Mouse (Mus musculus): ENCODE data around the gene Col15a1. TPM values are rescaled to one million over a fixed set of nuclear protein-coding genes. Genes with fewer than 3 reads are reported as not detected.

Col15a1 gene
- polyA plus RNA-seq, 1 experiment from 2014 or later = 3.4 TPM

DNA sequence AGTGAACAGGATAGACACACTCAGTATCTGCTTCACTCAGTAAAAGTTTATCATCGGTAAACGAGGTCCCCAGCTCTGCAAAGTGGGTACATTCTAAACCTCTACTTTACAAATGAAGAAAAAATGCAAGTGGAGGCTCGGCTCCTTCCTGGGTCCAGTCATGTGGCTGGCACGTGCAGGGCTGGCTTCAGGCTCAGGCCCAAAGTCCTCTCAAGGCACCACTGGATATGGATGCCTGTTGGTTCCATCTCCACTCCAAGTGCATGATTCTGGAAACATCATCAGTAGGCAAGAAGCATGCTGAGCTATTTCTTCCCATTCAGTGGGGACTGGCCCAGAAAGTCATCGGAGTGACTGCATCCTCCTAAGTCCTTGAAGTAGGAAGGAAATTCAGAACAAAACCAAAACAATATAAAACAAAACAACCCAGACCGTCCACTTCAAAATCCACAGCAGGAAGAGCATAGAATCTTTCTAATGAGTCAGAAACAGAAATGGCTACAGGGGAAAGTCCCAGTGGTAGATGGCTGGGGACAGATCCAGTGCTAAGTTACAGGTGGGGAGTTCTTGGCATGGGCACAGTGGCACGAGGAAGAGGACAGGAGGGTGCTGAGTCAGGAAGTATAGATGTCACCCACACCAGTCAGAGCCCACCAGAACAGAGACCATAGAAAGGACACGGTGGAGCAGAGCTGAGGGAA lies 105.9 kb downstream of the Col15a1 start:
- H3K27ac ChIP-seq (replicated peaks) = no peak overlapping the region
- no peaks in the 10 kb centered on the region for H3K4me1 ChIP-seq
- H3K4me3 ChIP-seq = no peak overlapping the region
- no peaks in the 10 kb centered on the region for H3K36me3 ChIP-seq
- H3K4me2 ChIP-seq (replicated peaks) = no peak overlapping the region
- H3K9ac ChIP-seq (replicated peaks) = no peak overlapping the region
- H3K27me3 ChIP-seq = no peaks in the 10 kb centered on the region
- WGBS = 84% methylated on average over 8 of the region's 8 CpGs
- H3K9me3 ChIP-seq = no peaks in the 10 kb centered on the region
- ATAC-seq (ENCODE audit: low FRiP score, low read depth) = no peak

- no peak for ATAC-seq (ENCODE audit: low FRiP score, low read depth)
- Histone ChIP-seq H3K9me3 (no peaks in the 10 kb centered on the region), H3K4me3 (no peak overlapping the region), H3K36me3 (no peaks in the 10 kb centered on the region), H3K9ac (replicated peaks) (no peak overlapping the region), H3K4me1 (no peaks in the 10 kb centered on the region), H3K27ac (replicated peaks) (no peak overlapping the region), H3K27me3 (no peaks in the 10 kb centered on the region), H3K4me2 (replicated peaks) (no peak overlapping the region)
- WGBS = 74% methylated on average over 2 of the region's 2 CpGs
Measured at GRCm38 (mm10) chr4:47315458-47315857, 107.5 kb downstream of the Col15a1 start.

GRCm38 (mm10) chr4:47316432-47316831 lies 108.5 kb downstream of the Col15a1 start:
- H3K9me3 ChIP-seq = no peaks in the 10 kb centered on the region
- H3K27ac ChIP-seq (replicated peaks) = no peak overlapping the region
- H3K4me3 ChIP-seq = no peak overlapping the region
- H3K4me2 ChIP-seq (replicated peaks) = no peak overlapping the region
- WGBS = 84% methylated on average over 6 of the region's 6 CpGs
- H3K4me1 ChIP-seq = no peaks in the 10 kb centered on the region
- no peaks in the 10 kb centered on the region for H3K36me3 ChIP-seq
- no peaks in the 10 kb centered on the region for H3K27me3 ChIP-seq
- ATAC-seq (ENCODE audit: low FRiP score, low read depth) = no peak
- H3K9ac ChIP-seq (replicated peaks) = no peak overlapping the region

DNA sequence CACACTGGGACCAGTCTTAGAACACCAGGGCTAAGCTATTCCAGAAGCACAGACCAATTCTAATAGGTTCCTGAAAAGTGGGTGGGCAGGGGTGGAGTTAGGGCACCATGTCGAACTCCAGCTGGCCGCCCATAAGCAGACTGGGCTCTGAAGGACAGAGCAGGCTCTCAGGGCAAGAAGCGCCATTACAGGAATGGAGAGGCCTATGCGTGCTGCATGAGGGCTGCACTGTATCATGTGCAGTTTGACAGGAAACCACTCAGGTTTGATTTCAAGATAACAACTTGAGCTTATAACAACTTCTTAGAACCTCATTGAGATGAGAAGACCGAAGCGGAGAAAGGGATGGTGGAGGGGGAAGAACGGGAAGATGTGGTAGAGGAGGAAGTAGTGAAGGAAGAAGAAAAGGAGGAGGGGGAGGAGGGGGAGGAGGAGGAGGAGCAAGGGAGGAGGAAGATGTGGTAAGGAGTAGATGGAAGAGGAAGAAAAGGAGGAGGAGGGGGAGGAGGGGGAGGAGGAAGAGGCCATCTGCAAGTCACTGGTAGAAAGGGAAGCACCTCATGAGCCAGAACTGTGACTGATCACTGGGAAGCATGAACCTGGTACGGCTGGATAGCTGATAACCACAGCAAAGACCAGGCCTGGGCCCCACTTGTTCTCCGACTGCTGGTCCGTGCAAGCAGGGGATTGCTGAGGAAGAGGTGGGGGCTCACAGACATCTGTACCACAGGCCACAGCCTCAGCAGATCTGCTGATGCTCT lies 111.8 kb downstream of the Col15a1 start:
- no peaks in the 10 kb centered on the region for H3K27me3 ChIP-seq
- H3K36me3 ChIP-seq = no peaks in the 10 kb centered on the region
- no peak overlapping the region for H3K9ac ChIP-seq (replicated peaks)
- no peaks in the 10 kb centered on the region for H3K9me3 ChIP-seq
- H3K4me3 ChIP-seq = no peak overlapping the region
- no peak for ATAC-seq (ENCODE audit: low FRiP score, low read depth)
- H3K27ac ChIP-seq (replicated peaks) = no peak overlapping the region
- 89% methylated on average over 10 of the region's 10 CpGs for WGBS
- H3K4me1 ChIP-seq = no peaks in the 10 kb centered on the region
- H3K4me2 ChIP-seq (replicated peaks) = no peak overlapping the region

GRCm38 (mm10) chr4:47322315-47322714 lies 114.4 kb downstream of the Col15a1 start:
- H3K27ac ChIP-seq (replicated peaks) = no peak overlapping the region
- WGBS = 78% methylated on average over 3 of the region's 3 CpGs

DNA sequence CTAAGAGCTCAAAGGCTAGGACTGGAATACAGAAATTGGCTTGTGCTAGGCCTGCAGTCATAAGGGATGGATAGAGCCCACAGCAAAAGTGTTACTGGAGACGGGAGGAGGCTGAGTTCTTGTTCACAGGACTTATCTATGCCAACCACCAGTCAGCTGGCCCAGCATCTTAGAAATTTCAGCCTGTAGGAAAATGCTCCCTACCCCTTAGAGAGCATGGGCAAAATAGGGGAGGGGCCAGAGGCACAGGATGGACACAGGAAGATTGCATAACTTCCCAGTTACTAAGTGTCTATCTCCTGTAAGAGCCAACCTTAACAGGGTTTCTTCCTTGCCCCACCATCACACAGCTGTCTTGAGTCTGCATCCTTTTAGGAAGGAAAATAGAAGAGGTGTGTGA lies 116.2 kb downstream of the Col15a1 start:
- Histone ChIP-seq H3K4me3 (no peak overlapping the region), H3K36me3 (no peaks in the 10 kb centered on the region), H3K4me2 (replicated peaks) (no peak overlapping the region), H3K27ac (replicated peaks) (no peak overlapping the region), H3K9ac (replicated peaks) (no peak overlapping the region), H3K4me1 (no peaks in the 10 kb centered on the region), H3K27me3 (no peaks in the 10 kb centered on the region), H3K9me3 (no peaks in the 10 kb centered on the region)
- WGBS = 84% methylated on average over 1 of the region's 1 CpGs
- no peak for ATAC-seq (ENCODE audit: low FRiP score, low read depth)

More at GRCm38 (mm10) chr4:47322315-47322714, 114.4 kb downstream of the Col15a1 start:
- Histone ChIP-seq H3K4me1 (no peaks in the 10 kb centered on the region), H3K9ac (replicated peaks) (no peak overlapping the region), H3K4me3 (no peak overlapping the region), H3K4me2 (replicated peaks) (no peak overlapping the region), H3K27me3 (no peaks in the 10 kb centered on the region), H3K9me3 (no peaks in the 10 kb centered on the region), H3K36me3 (no peaks in the 10 kb centered on the region)
- no peak for ATAC-seq (ENCODE audit: low FRiP score, low read depth)

- Histone ChIP-seq H3K9me3 (no peaks in the 10 kb centered on the region), H3K27me3 (no peaks in the 10 kb centered on the region), H3K4me2 (replicated peaks) (no peak overlapping the region), H3K9ac (replicated peaks) (no peak overlapping the region), H3K27ac (replicated peaks) (no peak overlapping the region), H3K4me3 (no peak overlapping the region), H3K4me1 (no peaks in the 10 kb centered on the region), H3K36me3 (no peaks in the 10 kb centered on the region)
- WGBS = 86% methylated on average over 3 of the region's 3 CpGs
- no peak for ATAC-seq (ENCODE audit: low FRiP score, low read depth)
Measured at GRCm38 (mm10) chr4:47327782-47328181, 119.8 kb downstream of the Col15a1 start.

DNA sequence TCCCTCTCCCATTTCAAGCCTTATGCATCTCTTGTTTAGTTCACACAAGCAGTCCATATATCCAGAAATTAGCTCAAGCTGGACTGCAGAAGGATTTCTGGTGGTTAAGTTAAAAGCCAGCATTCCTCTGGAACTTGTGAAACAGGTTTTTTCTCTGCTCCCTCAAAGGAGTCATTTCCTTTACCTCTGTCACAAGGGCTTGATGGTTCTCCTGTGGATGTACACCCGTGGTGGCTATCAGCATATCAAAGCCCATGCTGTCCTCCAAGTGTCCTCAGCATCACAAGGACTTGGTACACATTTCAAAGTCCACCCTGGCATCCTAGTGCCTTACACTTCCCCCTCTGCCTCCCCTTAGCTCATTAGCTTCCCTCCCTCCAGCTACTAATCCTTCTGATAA lies 121.3 kb downstream of the Col15a1 start:
- Histone ChIP-seq H3K9ac (replicated peaks) (no peak overlapping the region), H3K4me1 (no peaks in the 10 kb centered on the region), H3K27ac (replicated peaks) (no peak overlapping the region), H3K27me3 (no peaks in the 10 kb centered on the region), H3K36me3 (no peaks in the 10 kb centered on the region), H3K9me3 (no peaks in the 10 kb centered on the region), H3K4me2 (replicated peaks) (no peak overlapping the region), H3K4me3 (no peak overlapping the region)
- 9% methylated on average over 1 of the region's 1 CpGs for WGBS
- no peak for ATAC-seq (ENCODE audit: low FRiP score, low read depth)

GRCm38 (mm10) chr4:47330378-47331052 lies 122.6 kb downstream of the Col15a1 start:
- no peak overlapping the region for H3K27ac ChIP-seq (replicated peaks)
- no peaks in the 10 kb centered on the region for H3K36me3 ChIP-seq
- H3K4me2 ChIP-seq (replicated peaks) = no peak overlapping the region
- H3K27me3 ChIP-seq = no peaks in the 10 kb centered on the region
- H3K4me3 ChIP-seq = no peak overlapping the region
- H3K9me3 ChIP-seq = no peaks in the 10 kb centered on the region
- no peak for ATAC-seq (ENCODE audit: low FRiP score, low read depth)
- no peak overlapping the region for H3K9ac ChIP-seq (replicated peaks)
- no peaks in the 10 kb centered on the region for H3K4me1 ChIP-seq
- 89% methylated on average over 13 of the region's 13 CpGs for WGBS

- no peak overlapping the region for H3K9ac ChIP-seq (replicated peaks)
- H3K9me3 ChIP-seq = no peaks in the 10 kb centered on the region
- H3K27me3 ChIP-seq = no peaks in the 10 kb centered on the region
- no peak overlapping the region for H3K4me2 ChIP-seq (replicated peaks)
- H3K4me1 ChIP-seq = no peaks in the 10 kb centered on the region
- no peak for ATAC-seq (ENCODE audit: low FRiP score, low read depth)
- no peaks in the 10 kb centered on the region for H3K36me3 ChIP-seq
- no peak overlapping the region for H3K27ac ChIP-seq (replicated peaks)
- H3K4me3 ChIP-seq = no peak overlapping the region
- WGBS = 89% methylated on average over 6 of the region's 6 CpGs
Measured at GRCm38 (mm10) chr4:47332812-47333343, 124.9 kb downstream of the Col15a1 start.

DNA sequence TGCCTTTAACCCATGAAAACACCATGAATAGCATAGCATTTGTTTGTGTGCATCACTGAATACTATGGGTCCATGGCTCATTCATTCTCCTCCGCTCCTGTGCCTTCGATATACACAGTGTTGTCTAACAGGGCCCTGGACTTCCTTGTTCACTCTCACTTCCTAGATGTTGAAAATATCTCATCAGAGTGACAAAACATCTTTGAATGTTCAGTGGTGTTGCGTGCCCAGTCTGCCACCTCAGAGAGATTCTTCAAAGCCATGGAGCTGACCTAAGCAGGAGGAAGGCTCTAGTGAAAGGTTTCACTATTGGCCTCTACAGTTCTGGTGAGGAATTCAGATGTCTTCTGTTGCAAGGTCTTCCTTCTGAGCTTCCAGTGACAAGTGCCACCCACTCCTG lies 125.6 kb downstream of the Col15a1 start:
- H3K27ac ChIP-seq (replicated peaks) = no peak overlapping the region
- H3K4me2 ChIP-seq (replicated peaks) = no peak overlapping the region
- WGBS = 93% methylated on average over 3 of the region's 3 CpGs
- no peak overlapping the region for H3K9ac ChIP-seq (replicated peaks)
- no peaks in the 10 kb centered on the region for H3K9me3 ChIP-seq
- no peaks in the 10 kb centered on the region for H3K4me1 ChIP-seq
- ATAC-seq (ENCODE audit: low FRiP score, low read depth) = no peak
- no peaks in the 10 kb centered on the region for H3K36me3 ChIP-seq
- H3K4me3 ChIP-seq = no peak overlapping the region
- H3K27me3 ChIP-seq = no peaks in the 10 kb centered on the region

All from midbrain, embryonic 12.5 days (tissue).